Mouse (Mus musculus) ES-Bruce4 (cell line): ENCODE data around the gene Ifitm6. TPM values are rescaled to one million over a fixed set of nuclear protein-coding genes. Genes with fewer than 3 reads are reported as not detected.

Experiments
- H3K27ac ChIP-seq: 2 replicates; pipeline ENCODE4 v1.5.1; 2012; ENCODE audit warnings: low read length, inconsistent platforms; ENCODE audit not compliant: insufficient read depth
- H3K27me3 ChIP-seq: 2 replicates; pipeline ENCODE4 v1.6.1; 2012; ENCODE audit warnings: mild to moderate bottlenecking, low read length, inconsistent platforms; ENCODE audit not compliant: control insufficient read depth, poor library complexity, insufficient read depth, severe bottlenecking
- H3K36me3 ChIP-seq: 2 replicates; pipeline ENCODE4 v1.6.1; 2012; ENCODE audit warnings: inconsistent platforms, mild to moderate bottlenecking, low read length, moderate library complexity; ENCODE audit not compliant: control insufficient read depth, poor library complexity, insufficient read depth, severe bottlenecking
- H3K4me1 ChIP-seq: one replicate; pipeline ENCODE4 v1.8.1; 2011; ENCODE audit warnings: low read length; ENCODE audit not compliant: control insufficient read depth, insufficient read depth
- H3K4me3 ChIP-seq: 2 replicates; pipeline ENCODE4 v1.5.1; 2011; ENCODE audit warnings: low read depth, mild to moderate bottlenecking, low read length
- H3K9ac ChIP-seq: 2 replicates; pipeline ENCODE4 v1.6.1; 2012; ENCODE audit warnings: low read depth, mild to moderate bottlenecking, inconsistent platforms; ENCODE audit not compliant: poor library complexity, severe bottlenecking
- H3K9me3 ChIP-seq: replicated peaks from 2 replicates; pipeline ENCODE4 v1.6.1; 2012; ENCODE audit warnings: mild to moderate bottlenecking, low read length, inconsistent platforms; ENCODE audit not compliant: control insufficient read depth, poor library complexity, insufficient read depth, severe bottlenecking
- CTCF ChIP-seq: IDR thresholded peaks from one replicate; pipeline ENCODE4 v1.8.1; 2011; ENCODE audit warnings: low read depth, low read length
- EP300 ChIP-seq: IDR thresholded peaks from 2 replicates; pipeline ENCODE4 v1.6.1; 2011; ENCODE audit warnings: low read depth, low read length; ENCODE audit not compliant: insufficient read depth
- POLR2A ChIP-seq: IDR thresholded peaks from one replicate; pipeline ENCODE4 v1.8.1; 2011; ENCODE audit warnings: low read length; ENCODE audit not compliant: insufficient read depth
- polyA plus RNA-seq: library from polyadenylated mRNA; stranded (reverse); fragments of >200 nt; gene quantifications from 2 replicates; pipeline ENCODE4 v1.2.4, GENCODE M21; 2011; ENCODE audit warnings: low read depth; ENCODE audit not compliant: missing spikeins, insufficient read depth, insufficient read length

The Ifitm6 gene
- polyA plus RNA-seq, 1 experiment, result not detected

DNA sequence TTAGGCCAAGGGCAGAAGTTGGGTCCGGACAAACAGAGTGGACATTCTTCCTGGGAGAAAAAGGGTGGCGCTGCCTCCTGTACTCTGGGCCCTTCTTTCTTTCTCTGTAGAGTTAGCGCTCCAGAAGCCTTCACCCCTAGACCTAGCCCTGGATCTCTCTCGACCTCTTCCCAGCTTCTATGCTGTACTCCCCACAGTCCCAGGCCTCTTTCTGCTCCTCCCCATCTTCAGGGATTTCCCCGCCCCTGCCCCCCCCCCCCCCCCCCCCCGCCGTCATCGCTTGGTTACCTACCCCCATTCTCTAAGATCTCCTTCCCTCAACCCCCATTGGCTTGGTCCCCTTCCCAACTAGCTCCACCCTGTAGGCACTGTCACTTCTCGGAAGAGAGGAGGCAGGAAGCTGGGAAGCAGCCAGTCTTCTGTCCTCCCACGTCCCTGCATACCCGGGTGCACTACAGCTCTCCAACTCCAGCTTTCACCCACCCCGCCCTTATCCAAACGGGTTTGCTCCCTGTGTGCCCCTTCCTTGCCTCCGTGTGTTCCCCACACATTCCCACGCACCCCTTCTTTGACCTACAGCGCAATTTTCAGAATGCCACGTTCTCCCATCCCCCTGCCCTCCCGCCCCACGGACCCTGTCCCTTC lies 30.0 kb upstream of the Ifitm6 start:
- peak overlapping the region; percentile 87 for H3K27ac ChIP-seq
- no peaks in the 10 kb centered on the region for H3K9me3 ChIP-seq
- peak overlapping the region; percentile 38 for H3K9ac ChIP-seq
- H3K27me3 ChIP-seq, result no peaks in the 10 kb centered on the region
- peak overlapping the region; percentile 61 for H3K4me3 ChIP-seq
- no peaks in the 10 kb centered on the region for H3K36me3 ChIP-seq
- peaks cover 3% of the 10 kb centered on the region for H3K4me1 ChIP-seq
- TF ChIP-seq EP300 (peak; percentile 72), POLR2A (peak; percentile 66), CTCF (no peak)

- H3K4me3 ChIP-seq, result peak overlapping the region; percentile 30
- no peaks in the 10 kb centered on the region for H3K9me3 ChIP-seq
- TF ChIP-seq EP300 (no peak), CTCF (no peak), POLR2A (no peak)
- H3K27ac ChIP-seq, result peak overlapping the region; percentile 87
- H3K36me3 ChIP-seq, result no peaks in the 10 kb centered on the region
- peak overlapping the region; percentile 9; the same call in 1 of the 2 replicates for H3K9ac ChIP-seq
- peaks cover 3% of the 10 kb centered on the region for H3K4me1 ChIP-seq
- H3K27me3 ChIP-seq, result no peaks in the 10 kb centered on the region
Measured at GRCm38 (mm10) chr7:141046931-141047580, 29.3 kb upstream of the Ifitm6 start.

- TF ChIP-seq EP300 (0 out of 2 replicates have a peak, but pooled peaks have one; percentile 50), CTCF (no peak)
- Histone ChIP-seq H3K36me3 (no peaks in the 10 kb centered on the region), H3K4me3 (no peak overlapping the region), H3K9me3 (no peaks in the 10 kb centered on the region), H3K27me3 (no peaks in the 10 kb centered on the region), H3K9ac (no peak overlapping the region), H3K27ac (peak overlapping the region; percentile 12; the same call in 1 of the 2 replicates), H3K4me1 (peaks cover 8% of the 10 kb centered on the region)
Measured at GRCm38 (mm10) chr7:141042539-141042938, 24.8 kb upstream of the Ifitm6 start.

DNA sequence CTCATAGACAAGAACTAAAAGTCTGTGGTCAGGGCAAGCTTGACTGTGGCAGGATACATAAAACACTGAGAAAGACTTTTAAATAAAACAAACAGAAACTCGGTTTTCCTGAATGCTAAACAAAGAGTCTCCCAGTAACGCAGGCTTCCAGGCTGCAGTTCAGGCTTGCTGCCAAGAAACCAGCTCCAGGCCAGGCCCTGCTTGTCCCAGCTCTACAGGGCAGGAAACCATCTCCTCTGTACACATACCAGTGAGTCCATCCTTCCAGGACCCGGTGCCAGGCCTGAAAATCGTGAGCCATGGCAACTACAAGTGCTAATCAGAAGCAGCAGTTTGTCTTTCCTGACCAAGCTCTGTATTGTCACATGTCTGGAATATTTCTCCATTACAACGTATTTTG lies 23.9 kb upstream of the Ifitm6 start:
- Histone ChIP-seq H3K27me3 (no peaks in the 10 kb centered on the region), H3K27ac (no peak overlapping the region), H3K4me1 (peaks cover 8% of the 10 kb centered on the region), H3K36me3 (no peaks in the 10 kb centered on the region), H3K4me3 (no peak overlapping the region), H3K9me3 (no peaks in the 10 kb centered on the region), H3K9ac (no peak overlapping the region)
- no peak for TF ChIP-seq CTCF
- TF ChIP-seq POLR2A, result no peak
- no peak for TF ChIP-seq EP300

GRCm38 (mm10) chr7:141040867-141041606 lies 23.3 kb upstream of the Ifitm6 start:
- Histone ChIP-seq H3K4me3 (no peak overlapping the region), H3K9ac (no peak overlapping the region), H3K4me1 (peaks cover 8% of the 10 kb centered on the region)

More at GRCm38 (mm10) chr7:141040867-141041606, 23.3 kb upstream of the Ifitm6 start:
- Histone ChIP-seq H3K36me3 (no peaks in the 10 kb centered on the region), H3K27me3 (no peaks in the 10 kb centered on the region), H3K9me3 (no peaks in the 10 kb centered on the region), H3K27ac (no peak overlapping the region)
- TF ChIP-seq EP300 (no peak), POLR2A (no peak), CTCF (no peak)
